Mouse (Mus musculus): Measurements from ENCODE around the gene Adamts12. TPM values are rescaled to one million over a fixed set of nuclear protein-coding genes. Genes with fewer than 3 reads are reported as not detected.

Gene Adamts12
- polyA plus RNA-seq, 1 experiment: 0.35 TPM

DNA sequence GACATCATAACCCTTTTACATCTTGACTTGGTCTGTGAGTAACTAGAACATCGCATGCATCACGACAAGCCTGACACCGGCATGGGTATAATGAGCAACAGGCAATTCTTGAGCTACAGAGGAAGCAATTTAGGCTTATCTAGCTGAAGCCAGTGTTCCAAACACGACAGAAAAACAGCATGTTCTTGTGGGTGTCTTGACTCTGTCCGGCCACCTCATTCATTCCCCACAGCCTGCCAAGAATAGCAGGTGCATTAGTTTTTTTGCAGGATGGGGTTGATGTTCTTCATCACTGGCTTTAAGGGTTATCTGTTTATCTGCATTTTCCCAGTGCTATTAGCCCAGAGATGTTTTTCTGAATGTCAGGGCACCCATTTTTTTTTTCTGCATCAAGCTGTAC is 42.8 kb downstream of the Adamts12 start:
- 56% methylated on average over 5 of the region's 5 CpGs for WGBS
- no peak for DNase-seq
- H3K27me3 ChIP-seq (ENCODE audit: control insufficient read depth, insufficient read depth, low read length): no peaks in the 10 kb centered on the region
- no peak overlapping the region for H3K4me3 ChIP-seq (ENCODE audit: control insufficient read depth, insufficient read depth, low read length)
- no peak overlapping the region for H3K27ac ChIP-seq (ENCODE audit: control insufficient read depth, insufficient read depth, low read length)
- no peaks in the 10 kb centered on the region for H3K36me3 ChIP-seq (ENCODE audit: control insufficient read depth, insufficient read depth, low read length)
- H3K4me1 ChIP-seq (replicated peaks; ENCODE audit: control insufficient read depth, insufficient read depth, low read length): no peaks in the 10 kb centered on the region
- no peak for TF ChIP-seq CTCF (IDR thresholded peaks at IDR 0.05; ENCODE audit: borderline replicate concordance, control insufficient read depth, extremely low read depth, insufficient read depth, low read length, poor library complexity)
- no peak for TF ChIP-seq POLR2A (IDR thresholded peaks at IDR 0.05; ENCODE audit: control insufficient read depth, extremely low read depth, insufficient read depth, low read length, poor library complexity)

DNA sequence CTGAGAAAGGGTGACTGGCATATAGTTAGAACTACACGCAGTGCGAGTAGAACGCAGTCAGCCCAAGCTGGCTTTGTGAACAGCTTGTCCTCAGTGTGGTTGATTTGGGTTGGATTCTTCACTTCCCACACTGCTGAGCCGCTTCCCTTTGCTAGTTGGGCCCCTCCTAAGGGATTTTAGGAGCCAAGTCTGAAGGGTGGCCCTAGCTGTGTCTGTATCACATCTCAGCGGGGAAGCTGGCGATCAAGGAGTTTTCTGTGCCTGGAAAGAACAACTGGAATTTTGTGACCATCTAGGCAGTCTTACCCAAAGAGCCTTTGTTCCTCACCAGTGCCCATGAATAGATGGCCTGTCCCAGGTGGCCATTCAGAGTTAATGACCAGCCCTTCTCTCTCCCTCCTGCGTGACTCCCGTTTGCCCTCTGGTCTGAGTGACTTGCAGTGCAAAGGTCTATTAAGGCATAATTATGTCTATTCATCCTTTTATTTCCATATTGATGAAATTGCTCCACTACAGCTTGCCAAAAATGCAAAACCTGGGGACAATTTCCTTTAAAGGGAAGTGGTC is 50.1 kb downstream of the Adamts12 start:
- 90% methylated on average over 8 of the region's 8 CpGs for WGBS
- Histone ChIP-seq H3K4me1 (replicated peaks; ENCODE audit: control insufficient read depth, insufficient read depth, low read length) (no peaks in the 10 kb centered on the region), H3K27me3 (ENCODE audit: control insufficient read depth, insufficient read depth, low read length) (no peaks in the 10 kb centered on the region), H3K36me3 (ENCODE audit: control insufficient read depth, insufficient read depth, low read length) (no peaks in the 10 kb centered on the region), H3K27ac (ENCODE audit: control insufficient read depth, insufficient read depth, low read length) (no peak overlapping the region), H3K4me3 (ENCODE audit: control insufficient read depth, insufficient read depth, low read length) (no peak overlapping the region)
- no peak for TF ChIP-seq CTCF (IDR thresholded peaks at IDR 0.05; ENCODE audit: borderline replicate concordance, control insufficient read depth, extremely low read depth, insufficient read depth, low read length, poor library complexity)
- no peak for TF ChIP-seq POLR2A (IDR thresholded peaks at IDR 0.05; ENCODE audit: control insufficient read depth, extremely low read depth, insufficient read depth, low read length, poor library complexity)
- no peak for DNase-seq

DNA sequence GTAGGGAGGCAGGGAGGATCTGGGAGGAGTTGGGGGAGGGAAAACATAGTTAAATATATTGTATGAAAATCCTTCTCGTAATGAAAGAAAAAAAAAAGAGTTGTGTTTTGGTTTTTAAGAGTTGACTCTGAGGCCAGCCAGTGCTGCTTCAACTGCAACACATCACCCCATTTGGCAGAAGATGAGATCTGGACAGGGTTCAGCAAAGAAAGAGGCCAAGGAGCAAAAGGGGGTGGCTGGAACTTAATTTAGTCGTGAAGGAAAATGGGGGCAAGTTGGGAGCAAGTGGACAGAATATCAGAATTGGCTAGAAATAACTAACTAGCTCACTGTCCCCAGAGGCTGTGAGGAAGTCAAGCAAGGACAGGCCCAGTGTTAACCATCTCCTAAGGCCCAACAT is 51.7 kb downstream of the Adamts12 start:
- Histone ChIP-seq H3K4me3 (ENCODE audit: control insufficient read depth, insufficient read depth, low read length) (no peak overlapping the region), H3K27ac (ENCODE audit: control insufficient read depth, insufficient read depth, low read length) (no peak overlapping the region), H3K36me3 (ENCODE audit: control insufficient read depth, insufficient read depth, low read length) (no peaks in the 10 kb centered on the region), H3K4me1 (replicated peaks; ENCODE audit: control insufficient read depth, insufficient read depth, low read length) (no peaks in the 10 kb centered on the region), H3K27me3 (ENCODE audit: control insufficient read depth, insufficient read depth, low read length) (no peaks in the 10 kb centered on the region)
- no peak for DNase-seq
- WGBS: 86% methylated on average over 2 of the region's 2 CpGs
- no peak for TF ChIP-seq POLR2A (IDR thresholded peaks at IDR 0.05; ENCODE audit: control insufficient read depth, extremely low read depth, insufficient read depth, low read length, poor library complexity)
- TF ChIP-seq CTCF (IDR thresholded peaks at IDR 0.05; ENCODE audit: borderline replicate concordance, control insufficient read depth, extremely low read depth, insufficient read depth, low read length, poor library complexity): no peak

DNA sequence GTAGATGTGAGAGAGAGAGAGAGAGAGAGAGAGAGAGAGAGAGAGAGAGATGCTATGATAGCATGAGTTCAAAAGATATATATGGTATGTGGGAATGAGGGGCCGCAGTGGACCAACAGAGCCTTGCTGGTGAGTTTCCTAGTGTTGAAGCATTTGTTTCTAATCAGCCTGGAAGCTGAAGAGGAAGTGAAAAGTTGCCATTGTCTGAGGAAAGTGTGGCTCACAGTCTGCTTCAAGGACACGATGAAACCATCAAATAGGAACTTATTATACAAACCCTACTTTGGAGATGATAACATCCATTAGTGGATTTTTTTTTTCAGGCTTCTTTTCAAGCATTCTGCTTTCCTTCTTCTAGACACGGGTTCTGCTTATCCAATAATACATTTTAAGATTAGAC is 52.3 kb downstream of the Adamts12 start:
- Histone ChIP-seq H3K4me3 (ENCODE audit: control insufficient read depth, insufficient read depth, low read length) (no peak overlapping the region), H3K27me3 (ENCODE audit: control insufficient read depth, insufficient read depth, low read length) (no peaks in the 10 kb centered on the region), H3K4me1 (replicated peaks; ENCODE audit: control insufficient read depth, insufficient read depth, low read length) (no peaks in the 10 kb centered on the region), H3K36me3 (ENCODE audit: control insufficient read depth, insufficient read depth, low read length) (no peaks in the 10 kb centered on the region), H3K27ac (ENCODE audit: control insufficient read depth, insufficient read depth, low read length) (no peak overlapping the region)
- no peak for DNase-seq
- TF ChIP-seq POLR2A (IDR thresholded peaks at IDR 0.05; ENCODE audit: control insufficient read depth, extremely low read depth, insufficient read depth, low read length, poor library complexity) (no peak), CTCF (IDR thresholded peaks at IDR 0.05; ENCODE audit: borderline replicate concordance, control insufficient read depth, extremely low read depth, insufficient read depth, low read length, poor library complexity) (no peak)
- WGBS: 60% methylated on average over 3 of the region's 3 CpGs

GRCm38 (mm10) chr15:11118371-11118770 is 53.8 kb downstream of the Adamts12 start:
- H3K36me3 ChIP-seq (ENCODE audit: control insufficient read depth, insufficient read depth, low read length): no peaks in the 10 kb centered on the region
- no peak overlapping the region for H3K27ac ChIP-seq (ENCODE audit: control insufficient read depth, insufficient read depth, low read length)
- DNase-seq: no peak
- no peaks in the 10 kb centered on the region for H3K27me3 ChIP-seq (ENCODE audit: control insufficient read depth, insufficient read depth, low read length)
- H3K4me1 ChIP-seq (replicated peaks; ENCODE audit: control insufficient read depth, insufficient read depth, low read length): no peaks in the 10 kb centered on the region
- TF ChIP-seq CTCF (IDR thresholded peaks at IDR 0.05; ENCODE audit: borderline replicate concordance, control insufficient read depth, extremely low read depth, insufficient read depth, low read length, poor library complexity) (no peak), POLR2A (IDR thresholded peaks at IDR 0.05; ENCODE audit: control insufficient read depth, extremely low read depth, insufficient read depth, low read length, poor library complexity) (no peak)
- H3K4me3 ChIP-seq (ENCODE audit: control insufficient read depth, insufficient read depth, low read length): no peak overlapping the region

GRCm38 (mm10) chr15:11121721-11122120 is 57.1 kb downstream of the Adamts12 start:
- H3K36me3 ChIP-seq (ENCODE audit: control insufficient read depth, insufficient read depth, low read length): no peaks in the 10 kb centered on the region
- H3K4me3 ChIP-seq (ENCODE audit: control insufficient read depth, insufficient read depth, low read length): no peak overlapping the region
- DNase-seq: no peak
- 78% methylated on average over 1 of the region's 1 CpGs for WGBS
- no peaks in the 10 kb centered on the region for H3K4me1 ChIP-seq (replicated peaks; ENCODE audit: control insufficient read depth, insufficient read depth, low read length)
- H3K27me3 ChIP-seq (ENCODE audit: control insufficient read depth, insufficient read depth, low read length): no peaks in the 10 kb centered on the region
- no peak overlapping the region for H3K27ac ChIP-seq (ENCODE audit: control insufficient read depth, insufficient read depth, low read length)
- TF ChIP-seq POLR2A (IDR thresholded peaks at IDR 0.05; ENCODE audit: control insufficient read depth, extremely low read depth, insufficient read depth, low read length, poor library complexity): no peak
- no peak for TF ChIP-seq CTCF (IDR thresholded peaks at IDR 0.05; ENCODE audit: borderline replicate concordance, control insufficient read depth, extremely low read depth, insufficient read depth, low read length, poor library complexity)

GRCm38 (mm10) chr15:11125361-11125760 is 60.8 kb downstream of the Adamts12 start:
- DNase-seq: no peak
- TF ChIP-seq POLR2A (IDR thresholded peaks at IDR 0.05; ENCODE audit: control insufficient read depth, extremely low read depth, insufficient read depth, low read length, poor library complexity) (no peak), CTCF (IDR thresholded peaks at IDR 0.05; ENCODE audit: borderline replicate concordance, control insufficient read depth, extremely low read depth, insufficient read depth, low read length, poor library complexity) (no peak)
- Histone ChIP-seq H3K4me1 (replicated peaks; ENCODE audit: control insufficient read depth, insufficient read depth, low read length) (no peaks in the 10 kb centered on the region), H3K27ac (ENCODE audit: control insufficient read depth, insufficient read depth, low read length) (no peak overlapping the region), H3K27me3 (ENCODE audit: control insufficient read depth, insufficient read depth, low read length) (no peaks in the 10 kb centered on the region), H3K4me3 (ENCODE audit: control insufficient read depth, insufficient read depth, low read length) (no peak overlapping the region), H3K36me3 (ENCODE audit: control insufficient read depth, insufficient read depth, low read length) (no peaks in the 10 kb centered on the region)

All from thymus, adult 2 months (tissue).